Mouse (Mus musculus) MEL (cell line): ENCODE results near the gene Zfp110. TPM values are rescaled to one million over a fixed set of nuclear protein-coding genes. Genes with fewer than 3 reads are reported as not detected.
A peak's percentile ranks its signal among the peaks of the same experiment; 100 is the strongest.

Source experiments
- DNase-seq: peaks from one replicate; pipeline ENCODE4 v3.0.0; 2011; ENCODE audit warnings: low read depth, low spot score
- H3K27ac ChIP-seq: 2 replicates; pipeline ENCODE4 v1.5.1; 2012; ENCODE audit warnings: low read depth, mild to moderate bottlenecking, control low read depth, low read length, moderate library complexity; ENCODE audit not compliant: control insufficient read depth
- H3K27me3 ChIP-seq, 2 experiments: fragments of 150-350 bp in 1 of 2; sonication (generic) in 1 of 2; 2 replicates each; pipeline ENCODE4 v1.6.1; 2012; ENCODE audit warnings: low read length in 2 of 2, mild to moderate bottlenecking in 2 of 2, improper control_type of control experiment in 1 of 2, moderate library complexity in 1 of 2; ENCODE audit not compliant: insufficient read depth in 2 of 2, control insufficient read depth in 1 of 2
- H3K36me3 ChIP-seq, 2 experiments: 2 replicates each; pipeline ENCODE4 v1.6.1; 2012 to 2014; ENCODE audit warnings: low read length in 2 of 2, improper control_type of control experiment in 1 of 2, inconsistent platforms in 1 of 2, mild to moderate bottlenecking in 1 of 2; ENCODE audit not compliant: insufficient read depth in 2 of 2, control insufficient read depth in 1 of 2
- H3K4me1 ChIP-seq, 2 experiments: fragments of 150-350 bp in 1 of 2; sonication (generic) in 1 of 2; 2 replicates each; pipeline ENCODE4 v1.6.1; 2012; ENCODE audit warnings: low read length in 2 of 2, improper control_type of control experiment in 1 of 2, mild to moderate bottlenecking in 1 of 2; ENCODE audit not compliant: insufficient read depth in 2 of 2, control insufficient read depth in 1 of 2
- H3K4me3 ChIP-seq, 2 experiments: fragments of 150-350 bp in 1 of 2; sonication (generic) in 1 of 2; 2 replicates each; pipeline ENCODE4 v1.5.1; 2012; ENCODE audit warnings: low read depth in 2 of 2, low read length in 2 of 2, mild to moderate bottlenecking in 2 of 2, moderate library complexity in 2 of 2, control low read depth in 1 of 2, improper control_type of control experiment in 1 of 2; ENCODE audit not compliant: control insufficient read depth in 1 of 2, insufficient read depth in 1 of 2
- H3K79me2 ChIP-seq: 2 replicates; pipeline ENCODE4 v1.6.1; 2012; ENCODE audit warnings: mild to moderate bottlenecking, low read length, moderate library complexity; ENCODE audit not compliant: control insufficient read depth, poor library complexity, insufficient read depth
- H3K9ac ChIP-seq: 2 replicates; pipeline ENCODE4 v1.6.1; 2012; ENCODE audit warnings: low read depth, mild to moderate bottlenecking, control low read depth, low read length, moderate library complexity; ENCODE audit not compliant: control insufficient read depth, poor library complexity, severe bottlenecking
- H3K9me3 ChIP-seq: fragments of 150-350 bp; sonication (generic); replicated peaks from 2 replicates; pipeline ENCODE4 v1.6.1; 2012; ENCODE audit warnings: mild to moderate bottlenecking, low read length, improper control_type of control experiment, moderate library complexity; ENCODE audit not compliant: insufficient read depth
- BHLHE40 ChIP-seq: IDR thresholded peaks from 2 replicates; pipeline ENCODE4 v1.6.1; 2012; ENCODE audit warnings: low read depth, mild to moderate bottlenecking, inconsistent platforms, low read length, improper control_type of control experiment, borderline replicate concordance
- CHD1 ChIP-seq: IDR thresholded peaks from 2 replicates; pipeline ENCODE4 v1.6.1; 2012; ENCODE audit warnings: low read depth, mild to moderate bottlenecking, inconsistent platforms, low read length, improper control_type of control experiment
- CHD2 ChIP-seq: IDR thresholded peaks from 2 replicates; pipeline ENCODE4 v1.6.1; 2011; ENCODE audit warnings: low read length, improper control_type of control experiment
- CTCF ChIP-seq, 3 experiments: IDR thresholded peaks in 2 of 3; conservative IDR thresholded peaks in 1 of 3; 2 replicates each; pipeline ENCODE4 v1.5.1; 2011 to 2012; ENCODE audit warnings: low read length in 3 of 3, low read depth in 2 of 3, mild to moderate bottlenecking in 2 of 3, improper control_type of control experiment in 1 of 3, inconsistent platforms in 1 of 3, mixed read lengths in 1 of 3, moderate library complexity in 1 of 3; ENCODE audit not compliant: control insufficient read depth in 1 of 3, insufficient read depth in 1 of 3, poor library complexity in 1 of 3, severe bottlenecking in 1 of 3
- E2F4 ChIP-seq: IDR thresholded peaks from 2 replicates; pipeline ENCODE4 v1.6.1; 2011; ENCODE audit warnings: low read depth, low read length, improper control_type of control experiment, borderline replicate concordance
- ELF1 ChIP-seq: IDR thresholded peaks from 2 replicates; pipeline ENCODE4 v1.6.1; 2014; ENCODE audit warnings: low read depth, mild to moderate bottlenecking, inconsistent platforms, low read length, improper control_type of control experiment, moderate library complexity
- EP300 ChIP-seq, 2 experiments: IDR thresholded peaks; 2 replicates each; pipeline ENCODE4 v1.6.1; 2011; ENCODE audit warnings: improper control_type of control experiment in 2 of 2, low read length in 2 of 2, low read depth in 1 of 2, mild to moderate bottlenecking in 1 of 2
- ETS1 ChIP-seq: IDR thresholded peaks from 2 replicates; pipeline ENCODE4 v1.6.1; 2012; ENCODE audit warnings: low read depth, mild to moderate bottlenecking, inconsistent platforms, low read length, improper control_type of control experiment, moderate library complexity
- GATA1 ChIP-seq: IDR thresholded peaks from 2 replicates; pipeline ENCODE4 v1.6.1; 2011; ENCODE audit warnings: low read depth, low read length, improper control_type of control experiment
- HCFC1 ChIP-seq: IDR thresholded peaks from 2 replicates; pipeline ENCODE4 v1.6.1; 2012; ENCODE audit warnings: low read depth, mild to moderate bottlenecking, inconsistent platforms, low read length, improper control_type of control experiment, moderate library complexity
- KAT2A ChIP-seq: conservative IDR thresholded peaks from 2 replicates; pipeline ENCODE4 v1.6.1; 2012; ENCODE audit warnings: low read depth, low read length, improper control_type of control experiment, inconsistent platforms
- MAFK ChIP-seq: IDR thresholded peaks from 2 replicates; pipeline ENCODE4 v1.6.1; 2011; ENCODE audit warnings: low read depth, mild to moderate bottlenecking, low read length, improper control_type of control experiment, borderline replicate concordance
- MAX ChIP-seq: IDR thresholded peaks from 2 replicates; pipeline ENCODE4 v1.6.1; 2011; ENCODE audit warnings: low read length, improper control_type of control experiment
- MAZ ChIP-seq: IDR thresholded peaks from 2 replicates; pipeline ENCODE4 v1.6.1; 2012; ENCODE audit warnings: low read depth, mild to moderate bottlenecking, inconsistent platforms, low read length, improper control_type of control experiment
- MEF2A ChIP-seq: IDR thresholded peaks from 2 replicates; pipeline ENCODE4 v1.6.1; 2014; ENCODE audit warnings: low read depth, mild to moderate bottlenecking, inconsistent platforms, low read length, improper control_type of control experiment; ENCODE audit not compliant: poor library complexity, insufficient replicate concordance, severe bottlenecking; ENCODE audit errors: extremely low read depth
- MYB ChIP-seq: IDR thresholded peaks from 2 replicates; pipeline ENCODE4 v1.6.1; 2011; ENCODE audit warnings: mild to moderate bottlenecking, low read depth, low read length, improper control_type of control experiment
- MYC ChIP-seq: IDR thresholded peaks from 2 replicates; pipeline ENCODE4 v1.6.1; 2011; ENCODE audit warnings: low read depth, mild to moderate bottlenecking, low read length, improper control_type of control experiment, moderate library complexity
- NELFE ChIP-seq: IDR thresholded peaks from 2 replicates; pipeline ENCODE4 v1.6.1; 2011; ENCODE audit warnings: low read depth, low read length, improper control_type of control experiment
- NRF1 ChIP-seq: IDR thresholded peaks from 2 replicates; pipeline ENCODE4 v1.6.1; 2014; ENCODE audit warnings: low read depth, mild to moderate bottlenecking, inconsistent platforms, low read length, improper control_type of control experiment, moderate library complexity; ENCODE audit not compliant: poor library complexity, insufficient read depth, severe bottlenecking
- POLR2A ChIP-seq, 2 experiments: IDR thresholded peaks; 2 replicates each; pipeline ENCODE4 v1.6.1; 2011 to 2012; ENCODE audit warnings: low read length in 2 of 2, mild to moderate bottlenecking in 2 of 2, control low read depth in 1 of 2, improper control_type of control experiment in 1 of 2, low read depth in 1 of 2, moderate library complexity in 1 of 2; ENCODE audit not compliant: control insufficient read depth in 1 of 2, insufficient read depth in 1 of 2, poor library complexity in 1 of 2
- RAD21 ChIP-seq: IDR thresholded peaks from 2 replicates; pipeline ENCODE4 v1.6.1; 2011; ENCODE audit warnings: mild to moderate bottlenecking, low read depth, low read length, improper control_type of control experiment
- RCOR1 ChIP-seq: IDR thresholded peaks from 2 replicates; pipeline ENCODE4 v1.6.1; 2012; ENCODE audit warnings: low read depth, mild to moderate bottlenecking, inconsistent platforms, low read length, improper control_type of control experiment
- SIN3A ChIP-seq: IDR thresholded peaks from 2 replicates; pipeline ENCODE4 v1.6.1; 2012; ENCODE audit warnings: low read length, improper control_type of control experiment, inconsistent platforms
- SMC3 ChIP-seq: IDR thresholded peaks from 2 replicates; pipeline ENCODE4 v1.6.1; 2011; ENCODE audit warnings: low read depth, low read length, improper control_type of control experiment
- TAL1 ChIP-seq: IDR thresholded peaks from 2 replicates; pipeline ENCODE4 v1.6.1; 2012; ENCODE audit warnings: mild to moderate bottlenecking, inconsistent platforms, low read length, moderate library complexity, mixed read lengths
- TBP ChIP-seq: IDR thresholded peaks from 2 replicates; pipeline ENCODE4 v1.8.0; 2011; ENCODE audit warnings: low read depth, low read length, improper control_type of control experiment
- TCF12 ChIP-seq: IDR thresholded peaks from 2 replicates; pipeline ENCODE4 v1.6.1; 2014; ENCODE audit warnings: low read depth, mild to moderate bottlenecking, inconsistent platforms, low read length, improper control_type of control experiment, moderate library complexity
- UBTF ChIP-seq: IDR thresholded peaks from 2 replicates; pipeline ENCODE4 v1.6.1; 2012; ENCODE audit warnings: low read depth, mild to moderate bottlenecking, inconsistent platforms, low read length, improper control_type of control experiment, moderate library complexity, borderline replicate concordance; ENCODE audit not compliant: insufficient read depth
- USF1 ChIP-seq: IDR thresholded peaks from 2 replicates; pipeline ENCODE4 v1.6.1; 2014; ENCODE audit warnings: low read depth, mild to moderate bottlenecking, inconsistent platforms, low read length, improper control_type of control experiment, moderate library complexity
- USF2 ChIP-seq, 2 experiments: IDR thresholded peaks; 2 replicates each; pipeline ENCODE4 v1.6.1; 2011 to 2012; ENCODE audit warnings: improper control_type of control experiment in 2 of 2, low read length in 2 of 2, borderline replicate concordance in 1 of 2, inconsistent platforms in 1 of 2, low read depth in 1 of 2, mild to moderate bottlenecking in 1 of 2; ENCODE audit not compliant: insufficient read depth in 1 of 2
- ZC3H11A ChIP-seq: IDR thresholded peaks from 2 replicates; pipeline ENCODE4 v1.6.1; 2012; ENCODE audit warnings: low read depth, mild to moderate bottlenecking, inconsistent platforms, low read length, improper control_type of control experiment
- ZKSCAN1 ChIP-seq: IDR thresholded peaks from 2 replicates; pipeline ENCODE4 v1.6.1; 2012; ENCODE audit warnings: low read depth, mild to moderate bottlenecking, inconsistent platforms, low read length, improper control_type of control experiment, moderate library complexity
- ZMIZ1 ChIP-seq: IDR thresholded peaks from 2 replicates; pipeline ENCODE4 v1.6.1; 2012; ENCODE audit warnings: low read depth, mild to moderate bottlenecking, inconsistent platforms, low read length, improper control_type of control experiment, moderate library complexity
- ZNF384 ChIP-seq: IDR thresholded peaks from 2 replicates; pipeline ENCODE4 v1.6.1; 2012; ENCODE audit warnings: low read depth, mild to moderate bottlenecking, inconsistent platforms, low read length, improper control_type of control experiment
- polyA plus RNA-seq, 2 experiments: library from polyadenylated mRNA; stranded (reverse) in 1 of 2; unstranded in 1 of 2; fragments of >175 nt in 1 of 2; fragments of >200 nt in 1 of 2; gene quantifications; 2 replicates each; pipeline versions ENCODE4 v1.2.1 to v1.2.4; 2012; ENCODE audit warnings: low replicate concordance in 2 of 2, low read depth in 1 of 2; ENCODE audit not compliant: insufficient read length in 2 of 2, insufficient read depth in 1 of 2, missing spikeins in 1 of 2
- total RNA-seq: library from RNA; depleted of rRNA; stranded (reverse); fragments of 300-350 nt; gene quantifications from 2 replicates; pipeline ENCODE4 v1.2.3, GENCODE M21; 2012; rRNA removed

The Zfp110 gene
- total RNA-seq, result 27.5 and 28.2 TPM in 2 replicates
- 10 to 100 TPM; 17.0 to 86.6 TPM for polyA plus RNA-seq

DNA sequence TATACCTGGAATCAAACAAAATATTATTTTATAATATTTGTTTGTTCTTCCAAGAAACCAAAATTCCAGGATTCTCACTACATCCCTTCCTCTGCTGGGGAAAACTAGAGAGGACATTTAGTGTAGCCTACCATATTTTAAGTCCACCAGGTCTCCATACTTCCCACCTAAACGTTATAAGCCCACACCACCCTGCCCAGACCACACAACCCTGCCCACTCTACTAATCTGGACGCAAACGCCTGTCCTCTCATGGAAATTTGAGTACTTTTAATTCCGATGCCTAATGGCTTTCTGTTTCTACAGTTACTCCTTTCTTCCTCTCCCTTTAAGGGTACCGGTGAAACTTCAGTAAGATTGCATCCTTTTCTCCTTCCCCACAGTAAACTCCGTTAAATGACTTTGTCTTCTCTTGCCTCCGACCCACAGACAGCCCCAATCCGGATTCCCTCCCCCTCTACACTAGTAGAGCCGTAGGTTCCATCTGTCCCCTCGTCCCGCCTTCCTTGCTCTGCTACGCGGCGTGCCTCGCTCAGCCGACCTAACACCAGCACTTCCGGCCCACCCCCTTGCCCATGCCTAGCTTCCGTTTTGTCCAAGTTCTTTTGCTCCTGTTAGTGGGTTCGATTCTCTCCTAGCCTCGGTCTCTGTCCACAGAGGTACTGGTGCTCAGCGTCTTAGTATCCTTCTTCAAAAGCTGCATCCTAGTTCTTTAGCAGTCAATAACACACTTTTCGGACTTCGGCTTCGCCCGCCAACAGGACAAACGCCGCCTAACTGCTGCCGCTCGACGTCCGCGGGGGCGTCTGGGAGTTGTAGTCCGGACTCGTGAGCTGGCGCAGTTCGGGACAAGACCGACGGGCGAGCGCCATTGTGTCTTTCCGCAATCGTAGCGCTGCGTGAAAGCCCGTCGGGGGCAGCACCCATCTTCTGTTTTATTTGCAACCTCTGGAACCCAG is at the start of gene Zfp110:
Zfp110 (plus strand) TSS at position 600 of the 959 bp plus-strand sequence.
- peak within 1 kb of the TSS; percentile 68 to 95 for H3K4me3 ChIP-seq
- no peaks in the 10 kb centered on the region for H3K9me3 ChIP-seq
- H3K4me1 ChIP-seq, result 0 out of 4 replicates have a peak, but pooled peaks cover 0 to 2% of the 10 kb centered on the region in 2 experiments
- peaks cover 8 to 15% of the 10 kb centered on the region in 2 experiments for H3K36me3 ChIP-seq
- H3K9ac ChIP-seq, result peak within 1 kb of the TSS; percentile 93
- H3K27me3 ChIP-seq, result no peaks in the 10 kb centered on the region
- H3K27ac ChIP-seq, result peak within 1 kb of the TSS; percentile 97
- H3K79me2 ChIP-seq, result peaks cover 15% of the 10 kb centered on the region
- DNase-seq, result peak; percentile 95
- TF ChIP-seq GATA1, result no peak
- no peak for TF ChIP-seq RCOR1
- no peak for TF ChIP-seq CHD2
- no peak for TF ChIP-seq BHLHE40
- peak; percentile 89 for TF ChIP-seq SIN3A
- peak; percentile 65 for TF ChIP-seq NELFE
- TF ChIP-seq USF1, result no peak
- TF ChIP-seq HCFC1, result peak; percentile 96
- no peak for TF ChIP-seq SMC3
- TF ChIP-seq ETS1, result no peak; the same call in 1 of the 2 replicates
- no peak for TF ChIP-seq USF2 (IDR thresholded peaks at IDR 0.05; ENCODE audit: borderline replicate concordance in 1 of 2, insufficient read depth in 1 of 2, low read depth in 1 of 2, low read length in 2 of 2)
- TF ChIP-seq ZKSCAN1, result no peak
- no peak for TF ChIP-seq MAFK
- TF ChIP-seq MYC, result peak; percentile 79; the same call in 1 of the 2 replicates
- no peak for TF ChIP-seq MEF2A
- peak; percentile 75 for TF ChIP-seq ELF1
- TF ChIP-seq UBTF, result no peak
- TF ChIP-seq TAL1, result no peak
- peak; percentile 54; the same call in 1 of the 2 replicates for TF ChIP-seq MAZ
- TF ChIP-seq RAD21, result no peak
- TF ChIP-seq ZNF384, result no peak
- no peak for TF ChIP-seq CHD1
- no peak for TF ChIP-seq ZC3H11A
- peak; percentile 84 for TF ChIP-seq ZMIZ1
- peak; percentile 76; the same call in 1 of the 2 replicates for TF ChIP-seq E2F4
- peak in 1 of 2 experiments; percentile 79; a peak in 3 of 4 replicates for TF ChIP-seq POLR2A (IDR thresholded peaks at IDR 0.05; ENCODE audit: control insufficient read depth in 1 of 2, insufficient read depth in 1 of 2, low read depth in 1 of 2, low read length in 2 of 2, poor library complexity in 1 of 2)
- TF ChIP-seq EP300 (IDR thresholded peaks at IDR 0.05; ENCODE audit: low read depth in 1 of 2, low read length in 2 of 2), result peak in 1 of 2 experiments; percentile 21; a peak in 1 of 4 replicates
- TF ChIP-seq MYB, result peak; percentile 57; the same call in 1 of the 2 replicates
- peak; percentile 90 for TF ChIP-seq MAX
- peak; percentile 48; the same call in 1 of the 2 replicates for TF ChIP-seq NRF1
- TF ChIP-seq CTCF (IDR thresholded peaks at IDR 0.05 in 2 of 3, conservative IDR thresholded peaks at IDR 0.05 in 1 of 3; ENCODE audit: control insufficient read depth in 1 of 3, insufficient read depth in 1 of 3, low read depth in 2 of 3, low read length in 3 of 3, poor library complexity in 1 of 3, severe bottlenecking in 1 of 3), result no peak
- TF ChIP-seq KAT2A, result peak; percentile 75
- peak; percentile 36 for TF ChIP-seq TCF12
- peak; percentile 68; the same call in 1 of the 2 replicates for TF ChIP-seq TBP
